Mouse (Mus musculus) layer of hippocampus, adult 2 months (tissue): ENCODE data around the gene Zfhx2. TPM values are rescaled to one million over a fixed set of nuclear protein-coding genes. Genes with fewer than 3 reads are reported as not detected.

Source experiments
- DNase-seq, 2 experiments: peaks; one replicate each; pipeline ENCODE4 v3.0.0; 2022; ENCODE audit warnings: low spot score in 2 of 2
- H3K27ac ChIP-seq: fragments of 200-600 bp; 2 replicates; pipeline ENCODE4 v1.8.1; 2022
- H3K4me3 ChIP-seq: fragments of 200-600 bp; 2 replicates; pipeline ENCODE4 v1.8.1; 2022; ENCODE audit warnings: mild to moderate bottlenecking
- CTCF ChIP-seq: fragments of 200-600 bp; conservative IDR thresholded peaks from 2 replicates; pipeline ENCODE4 v1.8.1; 2022; ENCODE audit warnings: antibody characterized with exemption, mild to moderate bottlenecking, moderate library complexity
- total RNA-seq, 2 experiments: library from RNA; stranded (reverse); gene quantifications; 2 replicates each; pipeline ENCODE4 v1.2.3; 2021

Gene Zfhx2
- total RNA-seq, 2 experiments from 2014 or later, result 55.5 to 67.3 TPM

DNA sequence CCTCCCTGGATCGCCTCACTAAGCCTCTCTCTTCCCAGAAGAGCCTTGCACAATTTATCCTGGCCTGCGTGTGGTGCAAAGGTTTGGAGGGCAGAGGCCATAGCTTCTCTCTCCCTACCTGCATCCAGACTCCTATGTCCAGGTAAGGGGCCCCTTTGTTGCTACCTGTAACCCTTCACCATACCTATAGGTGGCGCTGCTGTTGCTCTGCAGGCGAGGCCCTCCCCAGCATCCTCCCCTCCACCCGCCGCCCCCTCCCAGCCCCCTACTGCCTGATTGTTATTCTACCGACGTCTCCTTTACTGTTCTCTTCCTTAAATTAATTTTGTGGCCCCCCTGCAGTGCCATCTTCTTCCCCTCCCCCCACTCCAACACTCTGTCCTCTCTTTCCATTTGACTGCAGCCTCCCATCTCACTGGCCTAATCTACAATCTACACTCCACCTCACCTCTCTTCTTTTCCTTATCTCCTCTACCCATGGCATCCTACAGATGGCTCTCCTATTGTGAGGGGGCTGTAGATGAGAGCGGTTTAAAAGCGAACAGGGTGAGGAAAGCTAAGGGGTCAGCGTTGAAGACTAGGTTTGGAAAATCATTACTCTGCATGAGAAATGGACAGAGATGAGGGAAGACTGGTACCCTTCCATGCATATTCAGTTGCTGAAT is 63.0 kb downstream of the Zfhx2 start:
- peak; percentile 90 for TF ChIP-seq CTCF
- H3K27ac ChIP-seq, result peak overlapping the region; percentile 15; the same call in 1 of the 2 replicates

DNA sequence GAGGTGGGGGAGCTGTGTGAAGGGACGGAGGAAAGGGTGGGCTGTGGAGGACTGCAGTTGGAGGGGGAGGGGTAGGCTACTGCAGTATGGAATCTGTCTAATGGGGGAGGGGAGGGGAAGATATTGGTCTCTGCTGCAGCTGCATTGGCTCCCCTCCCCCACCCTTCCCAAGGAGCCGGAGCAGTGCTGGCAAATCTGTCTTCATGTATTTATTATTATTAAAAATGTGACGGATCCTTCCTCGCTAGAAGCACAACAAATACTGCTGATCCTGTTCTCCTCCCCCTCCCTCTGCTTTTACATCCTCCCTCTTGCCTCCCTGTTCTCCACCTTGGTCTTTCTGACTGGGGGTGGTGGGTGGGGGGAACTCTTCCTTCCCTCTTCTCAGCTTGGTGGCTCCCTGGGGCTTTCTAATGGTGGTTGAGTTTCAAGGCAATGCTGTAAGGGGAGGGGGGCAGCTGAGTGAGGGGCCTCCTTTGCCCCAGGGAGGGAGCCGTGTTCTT is 63.7 kb downstream of the Zfhx2 start:
- no peak overlapping the region; the same call in 1 of the 2 replicates for H3K27ac ChIP-seq
- no peak for TF ChIP-seq CTCF
- DNase-seq, result no peak
- H3K4me3 ChIP-seq, result no peak overlapping the region

More for the DNA sequence above, 63.0 kb downstream of the Zfhx2 start:
- no peak overlapping the region for H3K4me3 ChIP-seq
- peak in 1 of 2 experiments; percentile 53 for DNase-seq

DNA sequence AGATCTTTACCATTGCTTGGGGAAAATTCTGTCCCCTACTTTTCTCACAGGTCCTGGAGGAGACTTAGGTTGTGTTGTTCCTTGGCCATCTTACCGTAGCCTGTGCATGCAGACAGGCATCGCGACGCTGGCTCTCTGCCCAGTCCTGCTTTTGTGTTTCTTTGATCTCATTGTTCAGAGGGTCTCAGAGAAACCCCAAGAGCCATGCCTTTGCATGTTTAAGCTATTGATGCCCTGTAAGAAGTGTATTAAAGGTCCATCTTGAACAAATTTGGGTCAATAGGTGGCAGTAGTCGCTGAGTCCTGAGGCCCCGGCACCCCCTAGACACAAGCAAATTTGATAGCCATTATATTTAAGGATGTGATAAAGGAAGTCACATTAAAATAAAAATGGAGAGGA is 64.5 kb downstream of the Zfhx2 start:
- no peak for DNase-seq
- Histone ChIP-seq H3K27ac (peak overlapping the region; percentile 18; the same call in 1 of the 2 replicates), H3K4me3 (no peak overlapping the region)
- TF ChIP-seq CTCF, result peak; percentile 67

DNA sequence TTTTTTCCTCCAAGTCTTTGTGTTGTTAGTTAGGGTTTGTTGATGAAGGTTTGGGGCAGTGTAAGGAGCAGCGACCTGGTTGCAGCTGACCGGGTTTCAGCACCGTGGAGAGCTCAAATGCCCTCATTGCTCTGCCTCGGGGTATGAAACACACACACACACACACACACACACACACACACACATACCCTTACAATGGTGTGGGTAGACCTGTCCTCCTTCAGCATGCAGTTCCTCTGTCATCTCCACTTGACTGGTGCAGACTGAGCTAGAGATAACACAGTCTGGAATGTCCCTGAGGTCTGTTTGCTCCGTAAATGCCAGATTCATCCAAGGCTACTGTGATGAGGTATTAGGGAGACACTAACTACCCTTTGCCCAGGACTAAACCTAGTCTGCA is 64.9 kb downstream of the Zfhx2 start:
- no peak for TF ChIP-seq CTCF
- no peak for DNase-seq
- Histone ChIP-seq H3K27ac (peak overlapping the region; percentile 18; the same call in 1 of the 2 replicates), H3K4me3 (no peak overlapping the region)

DNA sequence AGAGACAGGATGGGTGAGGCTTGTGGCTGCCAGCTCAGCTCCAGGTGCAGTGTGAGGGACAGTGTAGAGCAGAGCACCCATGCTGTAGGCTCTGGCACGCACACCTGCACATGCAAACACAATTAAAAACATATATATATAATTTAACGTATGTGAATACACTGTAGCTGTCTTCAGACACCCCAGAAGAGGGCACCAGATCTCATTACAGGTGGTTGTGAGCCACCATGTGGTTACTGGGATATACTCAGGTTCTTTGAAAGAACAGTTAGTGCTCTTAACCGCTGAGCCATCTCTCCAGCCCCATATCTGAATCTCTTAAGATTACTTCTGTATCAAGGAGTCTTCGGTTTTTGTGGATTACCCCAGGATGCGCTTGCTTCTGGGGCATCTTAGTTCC is 66.6 kb downstream of the Zfhx2 start:
- peak; percentile 70 for TF ChIP-seq CTCF
- no peak overlapping the region for H3K27ac ChIP-seq
- no peak overlapping the region for H3K4me3 ChIP-seq
- DNase-seq, result no peak

DNA sequence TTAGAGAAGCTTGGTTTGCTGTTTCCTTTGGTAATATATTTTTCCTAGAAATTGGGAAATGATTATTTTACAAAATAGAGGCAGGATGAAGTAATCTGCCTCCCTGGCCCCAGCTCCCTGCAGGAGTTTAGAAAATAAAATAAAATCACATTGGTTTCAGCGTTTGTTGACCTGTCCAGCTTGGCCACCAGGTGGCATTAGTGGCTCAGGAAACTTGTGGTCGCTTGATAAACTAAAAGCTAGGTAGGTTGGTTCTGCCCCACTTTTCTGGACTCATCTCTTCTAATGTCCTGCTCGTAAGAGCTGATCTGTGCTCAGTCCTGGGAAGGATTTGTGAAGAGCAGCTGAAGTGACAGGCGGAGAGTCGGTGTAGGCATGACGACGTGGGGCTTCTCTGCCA is 67.9 kb downstream of the Zfhx2 start:
- TF ChIP-seq CTCF, result peak; percentile 83
- Histone ChIP-seq H3K27ac (no peak overlapping the region), H3K4me3 (no peak overlapping the region)
- peak; percentile 38 to 66 for DNase-seq

DNA sequence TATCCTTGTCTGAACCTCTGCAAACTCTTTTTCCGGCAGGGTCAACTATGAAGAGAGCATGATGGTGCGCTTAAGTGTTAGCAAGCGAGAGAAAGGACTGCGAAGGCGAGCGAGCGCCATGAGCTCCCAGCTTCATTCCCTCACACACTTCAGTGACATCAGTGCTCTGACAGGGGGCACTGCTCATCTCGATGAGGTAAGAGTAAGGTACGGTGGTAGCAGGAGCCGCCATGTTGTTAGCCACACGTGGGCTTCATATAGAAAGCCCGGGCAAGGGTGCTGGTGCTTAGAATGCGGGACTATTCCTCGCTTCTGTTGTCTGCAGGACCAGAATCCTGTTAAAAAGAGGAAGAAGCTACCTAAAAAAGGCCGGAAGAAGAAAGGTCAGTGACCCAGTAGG is 69.1 kb downstream of the Zfhx2 start:
- no peak for DNase-seq
- Histone ChIP-seq H3K27ac (no peak overlapping the region), H3K4me3 (no peak overlapping the region)
- no peak for TF ChIP-seq CTCF

DNA sequence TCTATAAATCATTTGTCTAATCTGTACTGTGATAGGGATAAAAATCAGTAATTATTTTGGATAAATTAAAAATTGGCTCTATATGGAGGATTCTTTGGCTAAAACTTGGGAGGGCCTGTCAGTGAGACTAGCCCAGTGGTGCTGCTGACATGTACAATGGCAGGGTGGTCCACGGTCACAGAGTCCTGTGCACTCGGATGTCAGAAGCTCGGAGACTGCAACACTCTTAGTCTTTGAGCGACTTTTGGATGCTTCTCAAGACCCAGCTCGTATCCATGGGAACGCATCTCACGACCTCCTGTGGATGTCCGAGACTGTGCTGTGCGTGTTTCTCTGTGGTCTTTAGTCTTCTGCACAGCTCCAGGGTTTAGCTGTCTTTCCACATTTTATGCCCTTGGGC is 71.7 kb downstream of the Zfhx2 start:
- Histone ChIP-seq H3K27ac (no peak overlapping the region), H3K4me3 (no peak overlapping the region)
- TF ChIP-seq CTCF, result no peak
- no peak for DNase-seq

DNA sequence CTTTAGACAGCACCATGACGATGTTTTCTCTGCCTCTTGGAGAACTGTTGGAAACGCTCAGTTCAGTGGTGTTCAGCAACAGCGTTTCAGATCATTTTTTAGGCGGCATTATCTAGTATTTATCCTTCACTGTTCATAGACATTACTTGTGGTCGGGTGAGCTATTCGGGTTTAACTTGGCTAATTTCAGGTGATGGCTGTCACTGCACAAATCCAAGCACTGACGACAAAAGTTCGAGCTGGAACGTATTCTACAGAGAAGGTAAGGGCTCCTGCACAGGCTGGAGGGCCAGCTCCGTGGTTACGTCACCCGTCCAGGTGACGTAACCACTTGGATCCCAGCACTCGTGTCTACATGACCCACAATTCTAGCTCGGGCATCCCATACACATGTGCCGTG is 75.2 kb downstream of the Zfhx2 start:
- H3K4me3 ChIP-seq, result no peak overlapping the region
- TF ChIP-seq CTCF, result no peak
- no peak overlapping the region for H3K27ac ChIP-seq
- no peak for DNase-seq

DNA sequence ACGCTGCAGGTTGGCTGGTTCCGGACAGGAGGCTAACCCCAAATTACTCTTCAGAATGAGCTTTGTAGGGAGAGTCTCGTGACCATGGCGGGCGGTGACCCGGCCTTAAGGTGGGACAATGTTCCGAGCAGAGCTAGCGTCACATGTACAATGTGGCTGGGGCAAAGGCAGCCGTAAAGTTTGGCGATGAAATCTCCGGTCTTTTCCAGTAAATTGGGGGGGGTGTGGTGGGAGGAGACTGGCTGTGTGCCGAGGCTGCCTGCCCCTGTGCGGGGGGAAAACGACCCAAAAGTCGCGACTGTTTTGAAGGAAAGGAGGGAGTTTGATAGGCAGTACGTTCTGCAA is 76.4 kb downstream of the Zfhx2 start:
- no peak for TF ChIP-seq CTCF

DNA sequence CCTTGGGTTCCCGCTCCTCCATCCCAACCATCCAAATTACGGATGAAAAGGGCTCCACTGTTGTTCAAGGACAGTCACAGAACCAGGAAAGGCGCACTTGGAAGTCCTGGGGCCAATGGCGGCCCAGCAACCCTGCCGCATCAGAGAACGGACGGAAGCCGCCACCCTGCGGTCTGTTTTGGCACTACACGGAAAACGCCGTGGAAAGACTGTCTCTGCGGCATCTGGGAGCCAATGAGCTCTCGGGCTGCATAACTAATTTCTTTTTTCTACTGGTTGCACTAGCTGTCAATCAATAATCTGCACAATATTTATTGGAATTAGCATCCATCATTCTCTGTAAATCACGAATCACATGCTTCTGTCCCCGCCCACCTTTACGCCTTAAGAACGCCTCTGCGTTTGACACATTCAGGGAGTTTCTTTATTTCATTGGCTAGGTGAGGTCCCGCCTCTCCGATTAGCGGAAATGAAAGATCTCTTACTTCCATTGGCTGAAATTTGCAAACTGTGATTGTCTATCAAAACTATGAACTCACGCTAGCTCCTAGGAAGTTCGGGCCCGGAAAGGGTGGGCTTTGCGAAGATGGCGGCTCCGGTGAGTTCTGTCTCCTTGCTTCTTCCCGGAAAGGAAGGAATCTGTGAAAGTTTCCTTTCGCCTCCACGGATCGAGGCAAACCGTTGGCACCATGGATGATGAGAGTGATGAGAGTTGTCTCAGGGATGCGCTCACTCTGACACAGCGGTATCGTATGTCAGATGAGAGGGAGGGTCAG is 76.9 kb downstream of the Zfhx2 start, which contains the start of gene Ngdn:
TSS of gene Ngdn (plus strand) at position 464 of the 776 bp plus-strand sequence.
- H3K4me3 ChIP-seq, result peak within 1 kb of the TSS; percentile 84
- peak; percentile 98 for TF ChIP-seq CTCF
- peak; percentile 99 to 100 for DNase-seq
- H3K27ac ChIP-seq, result peak within 1 kb of the TSS; percentile 100

More for the DNA sequence above, 76.4 kb downstream of the Zfhx2 start:
- Histone ChIP-seq H3K27ac (peak overlapping the region; percentile 86), H3K4me3 (peak overlapping the region; percentile 84)
- no peak for DNase-seq

DNA sequence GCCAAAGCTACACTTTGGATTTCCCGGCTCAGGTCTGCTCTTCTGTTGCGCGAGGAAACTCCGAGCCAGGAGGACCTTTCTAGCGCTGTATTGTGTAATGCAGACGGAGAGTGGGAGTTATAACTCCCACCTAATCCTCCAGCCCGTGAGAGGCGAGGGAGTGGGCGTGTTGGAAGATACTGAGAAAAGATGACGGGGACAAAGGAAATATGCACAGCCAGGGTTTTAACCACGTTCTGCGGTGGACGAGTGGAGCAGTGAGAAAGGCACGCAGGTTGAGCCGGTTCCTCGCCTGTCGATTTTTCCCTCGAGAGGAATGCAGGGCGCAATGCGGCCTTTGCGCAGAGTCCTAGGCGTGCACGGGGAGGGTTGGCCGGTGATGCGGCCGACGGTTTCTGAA is 77.5 kb downstream of the Zfhx2 start:
- H3K27ac ChIP-seq, result peak overlapping the region; percentile 100
- TF ChIP-seq CTCF, result 0 out of 2 replicates have a peak, but pooled peaks have one; percentile 1
- peak; percentile 71 to 76 for DNase-seq
- H3K4me3 ChIP-seq, result peak overlapping the region; percentile 74

DNA sequence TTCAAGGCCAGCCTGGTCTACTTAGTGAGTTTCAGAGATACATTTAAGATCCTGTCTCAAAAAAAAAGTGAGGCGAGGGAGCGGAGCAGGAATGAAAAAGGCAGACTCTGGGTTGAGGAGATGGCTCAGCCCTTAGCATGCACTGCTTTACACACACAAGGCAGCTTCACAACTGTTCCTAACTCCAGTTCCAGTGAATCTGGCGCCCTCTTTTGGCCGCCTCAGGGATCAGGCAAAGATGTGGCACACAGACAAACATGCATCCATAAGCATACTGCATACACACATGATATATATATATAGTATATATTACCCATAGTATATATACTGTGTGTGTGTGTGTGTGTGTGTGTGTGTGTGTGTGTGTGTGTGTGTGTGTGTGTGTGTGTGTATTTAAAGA is 81.0 kb downstream of the Zfhx2 start:
- Histone ChIP-seq H3K4me3 (no peak overlapping the region), H3K27ac (no peak overlapping the region)
- peak; percentile 56 for TF ChIP-seq CTCF
- no peak for DNase-seq

Other genes with a start within 250 kb of the Zfhx2 start
- 10 to 100 TPM; 22.0 to 22.2 TPM for gene Homez, start 221.4 kb downstream of the Zfhx2 start, total RNA-seq
- gene Ppp1r3e, start 214.8 kb downstream of the Zfhx2 start, total RNA-seq, result 10 to 100 TPM; 22.1 to 24.3 TPM
- gene Bcl2l2, start 208.9 kb downstream of the Zfhx2 start, total RNA-seq, result 100 to 1,000 TPM; 114 to 126 TPM
- 1 to 10 TPM; 1.0 to 9.4 TPM for gene Gm20521, start 208.9 kb downstream of the Zfhx2 start, total RNA-seq
- gene Pabpn1, start 199.8 kb downstream of the Zfhx2 start, total RNA-seq, result 100 to 1,000 TPM; 271 to 305 TPM
- 100 to 1,000 TPM; 666 to 700 TPM for gene Slc22a17, start 179.2 kb downstream of the Zfhx2 start, total RNA-seq
- 10 to 100 TPM; 10.6 to 11.2 TPM for gene Efs, start 166.2 kb downstream of the Zfhx2 start, total RNA-seq
- not detected for gene Il25, start 159.6 kb downstream of the Zfhx2 start, total RNA-seq
- gene Cmtm5, start 156.1 kb downstream of the Zfhx2 start, total RNA-seq, result 10 to 100 TPM; 66.9 to 78.4 TPM
- gene Myh6, start 125.4 kb downstream of the Zfhx2 start, total RNA-seq, result 1 to 10 TPM; 2.5 to 3.0 TPM
- gene Gm17428, start 115.4 kb downstream of the Zfhx2 start, total RNA-seq, result not detected
- gene Myh7, start 97.7 kb downstream of the Zfhx2 start, total RNA-seq, result 1 to 10 TPM; 8.3 TPM
- 10 to 100 TPM; 30.3 to 34.9 TPM for gene Ngdn, start 76.9 kb downstream of the Zfhx2 start, total RNA-seq
- 10 to 100 TPM; 19.3 to 23.7 TPM for gene Thtpa, start 2.5 kb upstream of the Zfhx2 start, total RNA-seq
- gene Ap1g2, start 14.3 kb upstream of the Zfhx2 start, total RNA-seq, result 10 to 100 TPM; 15.4 to 19.3 TPM
- 100 to 1,000 TPM; 453 to 476 TPM for gene Jph4, start 24.6 kb upstream of the Zfhx2 start, total RNA-seq
- gene Dhrs2, start 129.7 kb upstream of the Zfhx2 start, total RNA-seq, result not detected